Mouse (Mus musculus) right cerebral cortex, postnatal 10 days (tissue): ENCODE measurements at regions not wholly inside any gene's neighbourhood (a gene's known extent, or its start where the extent isn't known, plus 50 kb on each side); places are given as distances from the start of the nearest gene placed in this dataset.

Source experiments
- DNase-seq, 2 experiments: peaks; one replicate each; pipeline ENCODE4 v3.0.0; 2021; ENCODE audit warnings: low spot score in 2 of 2

DNA sequence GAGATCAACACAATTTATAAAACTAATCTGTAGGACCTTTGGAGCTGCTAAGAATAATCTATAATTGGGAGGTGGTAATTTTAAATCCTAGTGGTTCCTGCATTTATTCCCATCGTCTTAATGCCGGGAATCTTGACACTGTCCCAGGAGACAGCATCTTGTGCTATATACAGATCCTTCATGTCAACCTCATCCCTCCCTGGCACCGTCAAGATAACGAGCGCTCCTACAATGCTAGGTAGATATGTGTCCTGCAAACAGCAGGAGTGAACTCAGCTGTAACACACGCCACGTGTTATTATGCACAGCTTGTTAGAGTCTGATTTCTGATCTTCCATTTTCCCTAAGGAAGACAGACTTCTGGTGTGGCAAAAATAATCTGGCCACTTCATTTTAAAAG lies 237.0 kb upstream of the Cnr1 start:
- DNase-seq: no peak

DNA sequence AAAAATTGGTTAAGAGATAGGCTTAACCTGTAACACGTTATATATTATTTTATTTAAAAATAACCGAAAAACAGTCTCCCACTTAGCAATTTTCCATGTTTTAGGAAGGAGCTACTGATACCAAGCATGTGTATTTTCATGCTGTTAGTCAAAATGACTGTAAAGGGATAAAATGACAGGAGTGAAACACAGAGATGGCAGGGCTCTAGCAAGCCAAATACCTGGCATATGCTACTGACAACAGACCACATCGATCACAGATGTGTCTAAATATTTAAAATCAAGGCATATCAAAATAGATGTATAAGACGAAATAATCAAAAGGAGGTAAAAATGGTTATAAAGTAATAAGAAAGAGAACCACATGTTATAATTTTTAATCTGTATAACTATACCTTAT lies 231.0 kb upstream of the Cnr1 start:
- DNase-seq: no peak

DNA sequence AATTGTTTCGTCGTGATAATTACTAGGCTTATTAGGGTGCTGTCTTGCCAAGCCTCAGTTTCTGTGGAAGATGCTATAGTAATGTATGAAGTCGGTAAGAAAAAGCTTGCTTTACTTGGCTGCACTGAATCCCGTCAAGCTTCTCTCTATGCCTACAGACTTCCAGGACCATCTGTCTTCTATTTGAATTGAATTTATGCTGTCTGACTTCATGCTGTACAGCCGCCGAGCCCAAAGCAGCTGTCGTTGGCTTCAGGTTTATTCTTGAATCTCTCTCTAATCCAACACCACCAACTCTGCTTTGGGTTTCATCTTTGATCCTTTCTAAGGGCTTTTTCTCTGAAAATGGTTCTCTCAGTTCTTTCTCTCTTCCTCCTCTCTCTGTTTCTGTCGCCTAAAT lies 227.4 kb upstream of the Cnr1 start:
- DNase-seq: peak; percentile 68 to 86

DNA sequence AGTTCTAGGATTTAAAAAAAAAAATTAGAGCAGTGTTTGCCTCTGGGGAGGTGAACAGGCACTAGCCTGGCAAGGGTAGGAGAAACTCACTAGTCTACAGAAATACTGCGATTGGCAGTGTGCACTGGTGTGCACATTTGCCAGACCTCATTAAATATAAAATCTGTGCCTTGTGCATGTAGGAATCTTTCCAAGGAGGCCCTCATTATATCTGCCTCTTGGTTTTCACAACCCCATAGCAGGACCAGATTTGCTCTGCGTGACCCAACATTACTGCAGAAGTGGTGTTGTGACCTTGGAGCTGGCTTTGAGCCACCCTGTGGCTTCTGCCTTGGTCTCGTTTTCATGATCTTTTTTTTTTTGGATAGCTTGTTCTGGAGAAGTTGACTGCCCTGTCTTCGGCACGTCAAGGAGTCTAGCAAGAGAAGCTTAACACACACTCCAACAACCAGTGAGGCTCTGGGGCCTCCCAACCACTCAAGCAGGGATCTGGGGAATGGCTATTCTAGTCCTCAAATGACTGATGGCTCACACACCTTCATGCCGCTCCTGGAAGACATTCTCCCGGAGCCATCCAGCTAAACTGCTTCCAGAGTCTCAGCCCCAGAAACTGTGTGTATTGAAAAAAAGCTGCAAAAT lies 222.2 kb upstream of the Cnr1 start:
- DNase-seq: no peak

DNA sequence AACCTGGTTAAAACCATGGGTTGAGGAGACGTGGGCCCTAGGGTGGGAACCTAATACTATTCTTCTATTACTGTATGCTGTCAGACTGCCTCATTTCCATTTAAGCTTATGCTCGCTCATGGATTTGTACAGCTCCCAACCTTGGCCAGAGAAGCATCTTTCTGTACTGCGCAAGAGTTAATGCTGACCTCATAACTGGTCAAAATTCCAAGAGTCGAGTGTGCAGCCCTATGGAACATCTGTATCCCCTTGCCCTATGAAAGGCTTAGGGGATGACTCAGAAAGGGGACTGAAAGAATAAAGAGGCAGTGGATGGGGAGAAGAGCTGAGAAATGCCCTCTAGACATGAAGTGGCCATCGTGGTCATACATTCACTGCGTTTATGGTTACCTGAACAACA lies 218.7 kb upstream of the Cnr1 start:
- no peak for DNase-seq

DNA sequence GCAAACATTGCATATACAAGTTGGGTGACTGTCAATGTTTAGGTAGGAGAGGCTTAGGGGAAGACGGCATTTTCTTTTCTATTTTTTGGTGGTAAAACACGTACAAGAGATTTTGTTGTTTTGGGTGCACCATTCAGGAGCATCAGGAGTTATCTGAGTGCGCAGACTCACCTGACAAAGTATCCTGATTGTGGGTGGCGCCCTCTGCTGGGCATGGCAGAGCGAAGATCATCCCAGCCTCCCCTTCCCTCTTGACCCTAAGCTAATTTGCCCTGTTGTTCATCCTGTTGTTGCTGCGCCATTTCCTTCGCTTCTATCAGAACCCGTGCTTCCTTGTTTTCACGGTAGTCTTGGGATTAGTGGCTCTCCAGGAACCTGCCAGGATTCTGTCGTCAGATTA lies 217.6 kb upstream of the Cnr1 start:
- no peak for DNase-seq

DNA sequence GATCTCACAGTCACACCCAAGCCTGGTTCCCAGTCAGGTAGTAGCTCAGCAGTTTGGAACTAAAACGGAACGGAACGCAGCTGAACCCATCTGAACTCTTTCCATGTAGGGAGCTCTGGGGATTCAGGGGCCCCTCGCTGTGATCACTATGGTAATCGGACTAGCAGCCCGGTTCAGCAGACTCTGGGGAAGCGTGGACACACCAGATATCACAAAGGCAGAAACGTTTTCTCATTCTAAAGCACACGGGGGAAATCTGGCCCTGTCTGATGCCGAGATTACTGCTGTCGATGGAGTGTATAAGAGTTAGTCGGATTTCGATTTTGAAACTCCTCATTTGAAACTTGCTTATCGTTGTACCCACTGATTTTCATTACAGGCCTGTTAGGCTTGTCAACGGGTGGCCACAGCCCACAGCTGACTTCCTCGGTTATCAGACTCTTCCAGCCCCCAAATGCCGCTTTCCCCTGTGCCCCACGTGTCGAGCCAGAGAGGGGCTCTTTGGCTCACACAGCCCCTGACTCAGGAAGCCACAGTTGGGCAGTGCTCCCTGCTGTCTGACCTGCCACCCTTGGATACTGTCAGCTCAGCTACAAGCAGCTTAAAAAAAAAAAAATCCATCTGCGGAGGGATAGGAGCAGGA lies 207.8 kb upstream of the Cnr1 start:
- peak in 1 of 2 experiments; percentile 17 for DNase-seq

DNA sequence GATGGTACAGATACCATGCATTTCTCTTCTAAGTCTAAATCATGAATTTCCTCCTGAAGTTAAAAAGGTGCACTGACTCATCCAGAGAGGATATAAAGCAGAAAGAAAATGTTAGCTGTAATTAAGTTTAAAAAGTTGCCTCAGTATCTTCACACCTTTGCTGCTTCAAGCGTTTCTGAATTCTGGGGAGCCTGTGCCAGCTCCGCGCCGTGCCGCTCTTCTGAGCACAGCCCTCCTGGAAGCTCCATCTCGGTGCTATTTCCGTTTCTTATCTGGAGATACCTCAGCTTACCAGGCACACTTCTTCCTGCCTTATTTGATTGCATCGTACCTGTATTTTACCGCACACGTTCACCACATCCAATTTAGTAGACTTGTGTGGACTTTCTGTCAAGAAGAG lies 203.4 kb upstream of the Cnr1 start:
- peak in 1 of 2 experiments; percentile 12 for DNase-seq

DNA sequence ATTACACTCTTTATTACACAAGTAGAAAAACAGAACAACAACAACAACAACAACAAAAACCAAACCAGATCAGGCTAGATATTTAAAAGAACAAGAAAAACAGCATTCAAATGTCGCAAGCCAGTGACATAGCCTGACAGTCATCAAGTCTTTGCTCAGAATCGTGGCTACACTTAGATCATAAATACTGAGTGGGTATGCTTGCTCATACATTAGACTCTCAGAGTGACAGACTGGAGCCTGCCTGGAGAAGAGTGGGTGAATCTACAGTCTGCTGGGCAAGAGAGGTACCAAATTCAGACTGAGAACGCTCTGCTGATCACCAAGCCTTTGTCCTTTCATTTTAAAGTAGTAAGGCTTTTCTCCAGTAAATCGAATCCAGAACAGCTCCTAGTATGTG lies 202.4 kb upstream of the Cnr1 start:
- DNase-seq: peak in 1 of 2 experiments; percentile 12

DNA sequence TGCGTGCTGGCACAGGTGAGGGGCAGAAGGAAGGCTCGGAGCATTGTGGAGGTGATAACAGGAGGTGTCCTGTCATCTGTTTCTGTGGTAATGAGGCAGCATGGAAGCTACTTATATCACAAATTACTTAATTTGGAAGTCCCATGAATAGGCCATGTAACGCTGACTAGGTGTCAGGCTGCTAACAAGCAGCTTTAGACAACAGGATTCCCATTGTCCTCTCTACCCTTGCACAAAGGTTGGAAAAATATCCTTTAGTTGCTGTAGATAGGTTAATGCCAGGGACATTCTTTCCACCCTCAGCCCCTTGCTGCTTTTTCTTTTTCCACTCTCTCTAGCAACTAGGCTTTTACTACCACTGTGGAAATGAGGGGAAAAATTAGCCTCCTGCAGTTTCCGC lies 192.6 kb upstream of the Cnr1 start:
- peak in 1 of 2 experiments; percentile 13 for DNase-seq

DNA sequence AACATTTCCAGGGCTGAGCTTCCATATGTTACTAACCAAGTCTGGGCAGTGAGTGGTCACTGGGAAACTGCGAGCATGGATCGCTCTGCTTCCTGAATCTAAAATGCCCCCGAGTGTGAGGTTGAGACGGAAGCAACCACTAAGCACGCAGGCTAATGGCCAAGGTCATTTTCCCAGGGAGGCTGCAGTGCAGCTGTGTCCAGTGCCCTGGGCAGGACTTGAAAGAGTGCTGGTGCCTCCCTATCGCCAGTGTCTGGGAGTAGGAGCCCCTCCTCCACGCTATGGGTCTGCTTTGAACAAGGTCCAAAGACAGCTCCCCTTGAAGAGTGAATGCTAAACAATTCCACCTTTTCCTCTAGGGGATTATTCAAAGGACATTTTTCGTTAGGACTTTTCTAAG lies 189.5 kb upstream of the Cnr1 start:
- DNase-seq: peak; percentile 68 to 75

DNA sequence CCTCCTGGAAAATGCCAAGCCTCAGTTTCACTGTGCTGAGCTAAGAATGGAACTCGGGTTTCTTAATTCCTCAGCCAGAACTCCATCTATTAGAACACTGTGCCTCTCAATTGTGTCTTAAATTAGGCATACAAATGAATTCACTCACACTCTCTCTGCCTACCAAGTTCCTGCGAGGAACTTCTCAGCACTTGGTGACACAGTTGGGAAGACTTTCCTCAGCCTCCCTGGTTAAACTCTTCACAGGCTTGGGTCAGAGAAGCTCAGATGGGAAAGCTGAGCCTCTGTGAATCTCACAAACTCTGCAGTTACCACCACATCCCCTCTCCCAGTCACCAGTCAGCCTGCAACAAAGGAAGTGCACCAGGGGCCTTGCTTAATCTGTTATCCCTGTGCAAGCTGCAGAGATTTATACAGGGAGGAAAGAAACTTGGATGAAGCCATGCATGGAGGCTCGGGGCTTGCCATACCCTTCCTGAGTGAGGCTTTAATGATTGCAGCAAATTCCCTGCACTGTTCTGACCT lies 188.9 kb upstream of the Cnr1 start:
- DNase-seq: peak; percentile 44 to 46

DNA sequence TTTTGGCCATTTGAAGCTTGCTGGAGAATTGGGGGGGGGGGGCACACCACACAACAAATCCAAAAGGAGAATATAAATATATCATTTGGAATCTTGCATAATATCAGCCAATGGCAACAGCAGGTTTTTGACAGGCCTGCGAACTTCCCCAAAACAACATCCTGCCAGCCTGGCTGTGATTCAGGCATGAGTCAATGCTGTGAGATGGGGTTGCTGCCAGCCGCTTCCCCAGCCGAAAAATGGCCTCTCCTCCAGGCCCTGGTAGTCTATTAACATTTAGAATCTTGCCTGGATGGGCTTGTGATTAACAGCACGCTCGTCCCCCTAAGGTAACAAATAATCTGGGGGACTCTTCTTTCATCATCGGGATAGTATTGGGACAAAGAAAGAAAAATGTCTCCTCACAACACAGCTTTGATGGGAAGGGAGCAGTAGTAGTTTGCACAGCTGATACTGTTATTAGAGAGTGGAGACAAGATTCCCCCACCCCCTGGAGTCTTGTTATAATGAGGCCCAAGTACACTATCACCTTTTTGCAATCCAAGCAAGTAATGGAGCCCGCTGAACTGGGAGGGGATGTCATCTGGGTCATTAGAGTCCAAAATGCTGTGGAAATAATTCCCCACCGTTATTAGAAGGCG lies 188.2 kb upstream of the Cnr1 start:
- DNase-seq: peak; percentile 82 to 83

DNA sequence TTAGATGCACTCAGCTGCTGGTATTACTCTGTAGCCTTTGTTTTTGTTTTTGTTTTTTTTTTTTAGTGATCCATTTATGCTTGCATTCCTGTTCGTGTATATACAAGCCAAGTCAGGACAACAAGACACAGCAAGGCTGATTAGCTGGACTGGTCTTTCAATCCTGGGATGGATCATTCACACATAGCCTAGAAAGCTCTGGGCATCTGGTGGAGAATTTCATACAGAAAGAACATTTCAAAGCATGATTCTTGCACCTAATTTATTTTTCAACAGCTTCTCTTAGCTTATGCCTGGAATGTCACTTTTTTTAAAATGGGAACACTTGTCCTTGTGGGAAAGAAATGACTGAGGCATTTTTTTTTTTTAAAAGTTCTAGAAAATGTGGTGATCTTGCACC lies 187.1 kb upstream of the Cnr1 start:
- DNase-seq: no peak

DNA sequence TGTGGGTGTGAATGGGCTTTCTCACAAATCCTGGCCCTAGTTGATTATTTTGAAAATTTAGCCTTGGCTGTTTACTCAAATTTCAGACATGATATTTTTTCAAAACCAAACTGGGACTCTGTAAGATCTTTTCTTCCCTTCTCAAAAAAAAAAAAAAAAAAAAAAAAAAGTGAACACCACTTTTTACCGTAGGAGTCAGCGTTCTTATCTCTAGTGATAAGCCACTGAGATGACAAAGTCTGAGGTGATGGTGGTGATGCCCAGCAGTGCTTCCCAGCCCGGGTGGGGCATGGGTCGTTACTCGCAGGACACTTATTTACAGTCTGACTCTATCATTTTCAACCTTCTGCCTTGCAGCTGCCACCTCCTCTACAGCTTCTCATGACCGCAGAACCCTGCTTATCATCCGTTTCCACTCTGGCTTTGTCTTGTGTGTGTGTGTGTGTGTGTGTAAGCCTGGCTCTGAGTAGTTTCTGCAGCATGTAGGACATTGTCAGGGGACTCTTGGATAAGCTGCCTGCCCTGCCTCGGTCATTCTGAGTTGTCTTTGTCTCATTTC lies 186.5 kb upstream of the Cnr1 start:
- DNase-seq: peak in 1 of 2 experiments; percentile 17

DNA sequence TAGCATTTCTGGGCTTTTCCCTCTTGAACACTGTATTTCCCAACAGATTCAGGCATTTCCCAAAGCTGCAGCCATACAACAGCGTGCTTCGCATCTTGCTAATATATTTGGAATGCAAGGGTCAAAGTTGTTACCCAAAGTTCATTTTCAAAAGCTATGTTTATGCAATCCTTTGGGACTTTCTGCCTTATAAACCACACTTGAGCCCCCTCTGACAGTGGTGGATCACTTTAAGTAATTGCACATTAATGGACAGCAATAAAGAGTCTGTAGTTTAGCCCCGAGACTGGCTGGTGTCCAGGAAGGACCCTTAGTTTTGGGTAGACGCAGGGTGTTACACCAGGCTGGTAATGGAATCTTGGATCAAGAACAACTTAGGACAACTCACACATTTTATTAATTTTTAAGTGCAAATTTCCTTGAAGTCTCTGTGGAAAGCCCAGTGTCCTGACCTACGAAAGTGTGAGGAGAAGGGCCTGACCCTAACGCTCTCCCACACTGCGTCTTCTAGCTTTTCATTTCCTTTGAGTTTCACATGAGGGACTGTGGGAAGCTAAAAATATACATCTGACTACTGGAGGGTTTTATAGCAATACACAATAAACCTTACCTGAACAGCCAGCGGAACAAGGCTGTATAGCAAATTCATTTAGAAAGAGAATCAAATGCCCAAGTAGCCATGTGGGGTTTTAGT lies 185.0 kb upstream of the Cnr1 start:
- peak in 1 of 2 experiments; percentile 11 for DNase-seq

DNA sequence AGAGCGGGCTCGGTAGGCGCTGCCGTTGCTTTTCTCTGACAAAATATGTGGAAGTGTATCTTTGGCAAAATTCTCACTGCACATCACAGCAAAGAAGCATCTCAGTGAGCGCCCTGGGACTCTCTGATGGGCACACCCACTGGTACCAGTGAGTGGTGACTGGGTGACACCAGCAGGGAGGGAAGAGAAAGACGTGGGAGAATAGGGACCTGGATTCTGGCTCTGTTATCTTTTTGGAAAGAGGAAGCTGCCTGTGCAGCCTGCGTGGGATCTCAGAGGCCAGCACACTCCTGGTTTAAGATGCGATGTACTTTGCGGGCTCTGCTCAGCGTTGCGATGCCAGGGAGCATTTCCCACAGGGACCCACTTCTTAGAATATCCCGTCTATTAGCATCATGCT lies 183.4 kb upstream of the Cnr1 start:
- peak in 1 of 2 experiments; percentile 19 for DNase-seq

DNA sequence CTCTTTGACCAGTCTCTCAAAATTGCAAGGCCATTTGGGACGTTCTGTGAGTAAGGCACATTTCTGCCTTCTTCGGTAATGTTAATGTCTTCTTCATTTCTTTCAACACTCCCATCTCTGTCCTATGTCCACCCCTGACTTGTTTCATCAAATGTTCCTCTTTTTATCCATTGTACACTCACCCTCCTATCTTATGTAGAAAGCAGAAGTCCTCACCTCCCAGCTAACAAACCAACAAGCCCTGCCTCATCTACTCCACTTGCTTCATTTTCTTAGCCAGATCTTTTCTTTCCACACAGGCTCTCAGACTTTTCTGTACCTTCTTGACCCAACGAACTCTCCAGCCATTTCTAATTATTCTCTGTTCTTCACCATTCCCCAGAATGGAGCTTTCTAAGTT lies 179.2 kb upstream of the Cnr1 start:
- DNase-seq: no peak

DNA sequence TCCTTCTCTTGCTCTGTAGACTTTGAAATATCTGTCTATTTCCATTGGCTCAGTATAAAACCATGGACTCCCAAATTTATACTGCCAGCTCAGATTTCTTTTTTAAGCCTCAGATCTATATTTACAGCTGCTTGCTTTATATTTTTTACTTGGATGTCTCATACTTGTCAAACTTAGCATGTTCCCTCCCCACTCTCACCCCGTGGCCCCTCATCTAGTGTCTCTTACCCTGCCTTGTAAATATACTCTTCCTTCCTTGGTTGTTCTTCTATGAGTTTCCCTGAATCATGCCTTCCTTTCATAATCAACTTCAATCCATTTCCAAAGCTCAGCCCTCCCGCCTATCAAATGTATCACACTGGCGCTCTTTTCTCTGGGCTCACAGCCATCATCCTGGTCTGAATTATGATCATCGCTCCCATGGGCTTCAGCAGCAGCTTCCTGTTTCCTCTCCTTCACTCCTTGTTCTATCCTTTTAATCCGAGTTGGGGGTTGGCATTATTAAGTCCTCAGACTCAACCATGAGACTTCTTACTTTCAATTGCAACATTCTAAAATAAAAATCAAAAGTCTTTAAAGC lies 177.0 kb upstream of the Cnr1 start:
- DNase-seq: peak; percentile 35 to 42

DNA sequence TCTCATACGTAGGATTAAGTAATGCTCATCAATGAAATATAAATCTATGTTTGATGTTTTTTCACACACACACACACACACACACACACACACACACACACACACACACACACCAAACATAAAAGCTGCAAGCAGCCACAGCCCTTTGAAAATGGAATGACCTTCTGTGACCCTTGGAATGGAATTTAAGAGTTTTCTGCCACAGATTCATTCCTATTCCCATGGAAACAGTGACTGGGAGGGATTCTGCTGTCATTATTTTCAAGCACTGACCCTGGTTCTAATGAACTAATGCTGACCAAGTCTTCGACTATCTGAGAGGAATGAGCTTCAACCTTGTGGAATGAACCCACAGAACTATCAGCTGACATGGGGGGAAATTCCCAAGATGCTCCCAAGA lies 156.7 kb upstream of the Cnr1 start:
- DNase-seq: no peak

DNA sequence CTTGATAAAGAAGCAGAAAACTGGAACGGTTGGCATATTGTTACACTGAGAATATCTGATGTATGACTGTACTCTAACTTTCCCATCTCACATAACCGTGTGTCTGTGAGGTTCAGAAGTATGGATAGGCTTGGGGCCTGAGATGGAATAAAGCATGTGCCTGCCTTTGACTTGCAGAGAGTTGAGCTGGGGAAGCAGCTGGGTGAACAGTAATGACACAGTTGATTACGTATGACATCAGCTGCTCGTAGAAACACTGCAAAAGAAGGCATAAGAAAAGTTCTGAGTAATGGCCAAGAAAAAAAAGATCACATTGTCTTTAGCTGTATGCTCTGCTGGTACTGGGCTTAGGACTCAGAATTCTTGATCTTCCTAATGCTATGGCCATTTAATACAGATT lies 138.4 kb upstream of the Cnr1 start:
- no peak for DNase-seq

DNA sequence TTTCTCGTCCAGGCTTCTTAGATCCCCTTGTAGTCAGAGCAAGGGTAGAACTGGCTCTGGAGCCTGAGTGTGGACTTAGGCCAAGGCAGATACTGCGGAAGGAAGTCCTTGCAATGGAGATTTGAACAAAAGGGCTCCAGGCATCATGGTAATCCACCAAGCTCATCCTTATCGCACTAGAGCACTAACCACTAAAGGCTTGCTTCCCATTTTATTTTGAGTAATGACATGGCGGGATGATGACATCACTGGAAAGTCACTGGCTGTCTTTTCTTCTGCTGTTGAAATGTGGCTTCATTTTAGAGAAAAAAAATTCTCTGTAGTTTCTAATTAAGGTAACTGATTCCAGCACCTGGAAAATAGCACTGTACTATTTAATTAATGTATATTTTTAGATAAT lies 137.4 kb upstream of the Cnr1 start:
- DNase-seq: no peak
